Mouse (Mus musculus) thymus, adult 2 months (tissue): ENCODE measurements around the gene B3galt6.

ENCODE experiments used
- CTCF ChIP-seq: fragments of 200-500 bp; IDR thresholded peaks from 2 replicates; pipeline ENCODE4 v1.5.1; 2012; ENCODE audit warnings: mild to moderate bottlenecking, control low read depth, low read length, moderate library complexity, borderline replicate concordance; ENCODE audit not compliant: control insufficient read depth, poor library complexity, insufficient read depth; ENCODE audit errors: extremely low read depth
- POLR2A ChIP-seq: fragments of 200-500 bp; IDR thresholded peaks from 2 replicates; pipeline ENCODE4 v1.6.1; 2012; ENCODE audit warnings: mild to moderate bottlenecking, low read length, control low read depth, moderate library complexity; ENCODE audit not compliant: control insufficient read depth, poor library complexity, insufficient read depth; ENCODE audit errors: extremely low read depth

GRCm38 (mm10) chr4:156024184-156024583, 31.7 kb upstream of the B3galt6 start:
- TF ChIP-seq CTCF (no peak), POLR2A (no peak)
